Mouse (Mus musculus): ENCODE measurements around the gene Efs.
"Not testable (repeated sequence)": the region's sequence is repeated elsewhere in the genome, so short reads cannot be mapped to it uniquely, and the experiment has no call there.

Gene Efs

DNA sequence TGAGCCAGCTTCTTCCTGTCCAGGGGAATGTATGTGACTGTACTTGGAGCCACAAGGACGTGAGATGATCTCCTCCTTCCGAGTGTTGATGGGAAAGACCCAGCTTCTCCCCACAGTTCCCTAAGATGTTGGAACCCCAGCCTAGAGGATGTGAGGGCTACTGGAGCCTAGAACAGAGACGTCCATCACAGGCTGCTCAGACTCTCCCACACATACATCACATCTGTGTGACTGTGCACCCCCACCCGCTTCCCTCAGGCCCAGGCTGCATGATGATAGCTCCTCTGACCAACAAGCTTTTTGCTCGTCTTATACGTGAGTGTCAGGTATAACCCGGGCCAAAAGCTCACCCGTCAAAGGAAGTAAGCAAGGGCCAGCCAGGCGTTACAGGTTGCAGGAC, 22.9 kb upstream of the Efs start:
- no peak for DNase-seq (ENCODE audit: low spot score)

DNA sequence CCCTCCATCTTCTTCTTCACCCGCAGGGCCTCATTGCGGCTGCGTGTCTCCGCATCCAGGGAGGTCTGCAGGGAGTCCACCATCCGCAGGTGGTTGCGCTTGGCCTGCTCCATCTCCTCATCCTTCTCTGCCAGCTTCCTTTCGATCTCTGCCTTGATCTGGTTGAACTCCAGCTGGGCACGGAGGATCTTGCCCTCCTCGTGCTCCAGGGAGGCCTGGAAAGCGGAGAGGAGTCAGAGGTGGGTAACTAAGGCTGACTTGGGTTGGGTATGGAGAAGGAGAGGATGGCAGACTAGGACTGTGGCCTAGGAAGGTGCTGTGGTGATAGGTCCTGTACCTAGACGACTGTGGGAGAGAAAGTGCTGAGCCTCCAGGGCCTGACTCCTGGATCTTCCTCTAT, 21.1 kb upstream of the Efs start:
- DNase-seq (ENCODE audit: low spot score) = not testable (repeated sequence)

- no peak for DNase-seq (ENCODE audit: low spot score)
Measured at GRCm38 (mm10) chr14:54945975-54946704, 20.2 kb upstream of the Efs start.

GRCm38 (mm10) chr14:54944939-54945338, 19.0 kb upstream of the Efs start:
- no peak for DNase-seq (ENCODE audit: low spot score)

DNA sequence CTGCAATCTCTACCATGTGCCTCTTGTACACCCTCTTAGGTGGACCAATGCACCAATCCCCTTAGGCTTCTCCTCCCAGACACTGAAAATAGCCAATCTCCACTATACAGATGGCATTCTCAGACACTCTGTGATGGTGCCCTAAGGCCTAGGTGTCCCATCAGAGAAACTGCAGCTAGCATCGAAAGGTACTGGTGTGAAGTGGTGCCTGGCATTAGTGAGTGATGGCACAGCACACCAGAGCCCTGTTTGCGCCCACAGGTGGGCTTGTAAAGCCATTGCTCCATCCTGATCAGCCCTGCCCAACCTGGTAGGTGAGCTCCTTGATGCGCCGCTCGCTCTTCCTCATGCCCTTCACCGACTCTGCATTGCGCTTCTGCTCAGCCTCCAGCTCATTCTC, 18.0 kb upstream of the Efs start:
- no peak for DNase-seq (ENCODE audit: low spot score)

- DNase-seq (ENCODE audit: low spot score) = no peak
Measured at GRCm38 (mm10) chr14:54942479-54942878, 16.6 kb upstream of the Efs start.

DNA sequence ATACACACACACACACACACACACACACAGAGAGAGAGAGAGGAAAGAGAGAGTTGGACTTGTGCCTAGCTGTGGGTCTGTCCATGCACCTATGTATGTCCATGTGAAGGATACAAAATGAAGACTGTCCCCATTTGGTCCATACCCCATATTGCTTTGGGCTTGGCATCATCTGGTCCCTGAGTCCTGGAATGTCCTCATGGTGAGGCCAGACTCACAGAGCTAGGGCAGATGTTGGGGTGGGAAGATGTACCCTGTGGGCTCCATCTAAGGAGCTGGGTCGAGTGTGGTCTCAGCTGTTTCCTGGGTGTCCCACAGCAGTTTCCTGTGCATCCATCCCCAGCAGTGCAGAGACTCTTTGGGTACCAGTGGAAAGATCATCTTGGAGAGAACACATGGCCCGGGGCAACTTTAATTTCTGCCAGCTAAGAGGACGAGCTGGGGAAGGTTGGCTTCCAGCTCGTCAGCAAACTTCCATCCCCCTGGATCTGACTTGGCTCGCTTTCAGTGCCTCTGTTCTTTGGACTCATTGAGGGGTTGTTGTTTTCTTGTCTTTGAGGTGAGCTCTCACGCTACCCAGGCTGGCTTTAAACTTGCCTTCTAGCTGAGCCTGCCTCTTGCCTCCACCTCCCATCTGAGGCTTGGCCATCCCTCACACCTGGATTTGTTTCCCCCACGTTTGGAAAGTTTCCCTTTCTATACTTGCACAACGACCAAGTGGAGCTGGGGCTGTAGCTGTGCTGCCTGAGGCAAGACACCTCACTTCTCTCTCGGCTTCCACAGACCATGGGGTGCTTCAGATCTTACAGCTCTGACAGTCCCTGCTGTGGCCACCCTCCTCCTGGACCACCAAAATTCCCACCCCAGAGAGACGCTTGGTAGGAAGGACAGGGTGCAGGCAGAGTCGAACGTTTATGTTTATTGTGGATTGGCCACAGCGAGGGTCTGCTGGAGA, 15.4 kb upstream of the Efs start:
- no peak for DNase-seq (ENCODE audit: low spot score)

DNA sequence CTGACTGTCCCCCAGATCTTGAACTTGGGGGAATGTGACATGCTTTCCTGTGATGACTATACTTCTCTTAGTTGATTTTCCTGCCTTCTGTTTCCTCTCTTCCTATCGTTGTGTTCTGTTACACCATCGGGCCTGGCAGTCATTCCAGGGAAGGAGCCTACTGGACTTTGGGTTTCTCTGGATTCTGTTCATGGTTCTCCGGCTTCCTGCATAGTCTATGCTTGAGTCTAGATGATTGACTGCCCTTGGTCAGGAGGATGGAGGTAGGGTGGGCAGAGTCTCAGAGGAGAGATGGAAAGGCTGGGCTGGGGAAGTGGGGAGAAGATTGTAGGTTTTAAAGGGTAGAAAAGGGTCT, 14.2 kb upstream of the Efs start:
- DNase-seq (ENCODE audit: low spot score) = no peak

DNA sequence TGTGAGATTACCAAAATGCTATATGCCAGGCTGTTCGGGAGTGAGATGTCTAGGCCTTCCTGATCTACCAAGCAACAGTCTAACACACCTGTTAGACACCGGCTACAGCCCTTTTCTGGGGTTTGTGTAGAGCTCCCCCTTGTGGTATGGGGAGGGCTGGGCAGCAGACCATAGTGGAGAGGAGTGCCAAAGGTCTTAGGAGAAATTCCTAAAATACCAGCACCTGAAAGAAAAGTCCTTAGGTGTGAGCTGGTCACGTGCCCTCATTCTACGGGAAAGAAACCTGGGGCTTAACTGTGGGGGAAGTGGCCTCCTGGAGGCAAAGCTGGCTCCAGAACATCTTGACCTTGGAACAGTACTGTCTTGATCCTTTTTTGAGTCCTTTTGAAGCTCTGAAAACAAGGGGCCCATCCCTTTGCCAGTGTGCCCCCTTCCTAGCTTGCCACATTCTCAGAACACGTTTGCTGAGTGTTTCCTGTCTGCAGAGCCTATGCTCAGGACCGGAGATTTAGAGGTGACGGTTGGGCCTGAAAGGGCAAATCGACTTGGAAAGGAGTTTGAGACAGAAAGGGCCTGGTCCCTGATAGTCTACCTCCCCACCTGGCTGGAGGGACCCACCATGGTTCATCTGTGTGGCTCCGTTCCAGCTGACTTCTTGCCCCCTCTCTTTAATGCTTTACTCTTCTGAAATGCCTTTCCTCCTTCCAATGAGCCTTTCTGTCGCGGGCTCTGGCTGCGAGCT, 13.7 kb upstream of the Efs start:
- DNase-seq (ENCODE audit: low spot score) = peak; percentile 80

- no peak for DNase-seq (ENCODE audit: low spot score)
Measured at GRCm38 (mm10) chr14:54938431-54939219, 12.7 kb upstream of the Efs start.

GRCm38 (mm10) chr14:54937361-54938182, 11.6 kb upstream of the Efs start:
- DNase-seq (ENCODE audit: low spot score) = no peak

DNA sequence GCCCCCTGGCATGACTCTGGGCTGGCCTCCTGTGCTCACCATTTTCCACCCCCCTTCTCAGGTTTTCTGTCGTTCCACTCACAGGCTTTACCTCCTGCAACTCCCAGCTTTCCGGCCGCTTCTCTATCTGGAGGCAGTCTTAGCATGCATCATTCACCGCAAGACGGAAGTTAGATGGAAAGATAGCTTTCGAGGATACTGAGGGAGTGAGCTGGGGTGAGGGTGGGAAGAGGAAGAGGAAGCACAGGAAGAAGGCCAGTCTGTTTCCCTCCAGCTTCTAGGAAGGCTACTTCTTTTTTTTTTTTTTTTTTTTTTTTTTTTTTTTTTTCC, 10.9 kb upstream of the Efs start:
- DNase-seq (ENCODE audit: low spot score) = no peak

DNA sequence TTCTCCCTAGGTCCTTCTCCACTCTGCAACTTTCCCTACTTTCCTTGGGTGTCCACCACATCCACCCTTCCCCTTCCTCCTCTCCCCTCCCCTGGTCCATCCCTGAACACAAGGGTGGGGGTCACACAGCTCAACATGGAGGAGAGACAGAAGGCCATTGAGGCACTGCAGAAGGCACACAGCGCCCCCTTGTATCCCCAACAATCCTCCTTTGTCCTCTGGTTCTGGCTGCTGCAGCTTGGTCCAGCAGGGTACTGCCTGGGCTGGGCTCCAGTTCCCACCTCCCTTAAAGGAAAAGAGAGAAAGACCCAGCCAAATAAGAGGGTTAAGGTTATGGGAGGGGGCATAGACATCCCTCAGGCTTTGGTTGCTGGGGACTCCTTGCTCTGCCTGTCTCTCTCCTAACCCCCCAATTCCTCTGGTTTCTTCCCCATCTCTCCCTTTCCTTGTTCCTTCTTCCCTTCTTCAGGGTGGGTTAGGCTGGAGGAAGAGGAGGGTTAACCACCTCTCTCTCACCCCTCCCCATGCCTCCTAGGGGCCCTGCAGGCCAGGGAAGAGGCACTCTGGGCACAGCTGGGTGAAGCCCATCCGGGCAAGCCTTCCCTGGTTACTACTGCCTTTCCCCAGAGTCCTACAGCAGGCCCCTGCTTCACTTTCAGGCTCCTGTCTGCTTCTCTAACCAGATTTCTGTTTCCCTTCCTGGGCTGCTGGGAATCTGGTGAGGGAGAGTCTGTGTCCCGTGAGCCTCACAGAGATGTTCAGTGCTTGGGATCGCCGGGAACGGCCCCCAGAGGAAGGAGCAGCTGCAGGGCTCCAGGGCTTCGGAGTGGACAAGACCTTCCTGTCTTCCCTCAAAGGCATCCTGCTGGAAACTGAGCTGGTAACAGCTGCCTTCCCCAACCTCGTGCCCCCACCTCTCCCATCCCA, 10.2 kb upstream of the Efs start, which contains the start of gene Cmtm5:
Gene Cmtm5, plus strand, starts transcription at position 358 of the 927 bp plus-strand sequence.
- DNase-seq (ENCODE audit: low spot score) = peak; percentile 18

GRCm38 (mm10) chr14:54932645-54933150, 6.8 kb upstream of the Efs start, which contains the start of gene Il25:
Il25 (plus strand) TSS chr14:54932695.
- DNase-seq (ENCODE audit: low spot score) = no peak

DNA sequence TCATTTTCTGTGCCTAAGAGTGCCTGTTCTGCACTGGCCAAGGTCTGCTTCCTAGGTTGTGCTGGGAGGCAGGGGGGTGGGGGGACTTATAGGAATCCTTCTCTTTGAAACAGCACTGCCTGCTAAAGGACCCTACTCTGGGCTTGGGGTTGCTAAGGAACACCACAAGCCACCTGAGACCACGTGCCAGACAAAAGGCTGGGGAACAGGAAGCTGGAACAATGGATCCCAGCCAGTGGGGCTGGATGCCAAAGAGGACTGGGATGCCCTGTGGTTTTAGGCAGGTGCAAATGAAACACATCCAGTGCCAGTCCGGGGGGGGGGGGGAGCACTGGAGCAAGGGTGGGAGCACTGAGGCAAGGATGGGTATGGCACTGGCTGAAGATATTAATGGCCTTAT, 4.5 kb upstream of the Efs start:
- DNase-seq (ENCODE audit: low spot score) = no peak

GRCm38 (mm10) chr14:54929801-54930200, 3.9 kb upstream of the Efs start:
- no peak for DNase-seq (ENCODE audit: low spot score)

DNA sequence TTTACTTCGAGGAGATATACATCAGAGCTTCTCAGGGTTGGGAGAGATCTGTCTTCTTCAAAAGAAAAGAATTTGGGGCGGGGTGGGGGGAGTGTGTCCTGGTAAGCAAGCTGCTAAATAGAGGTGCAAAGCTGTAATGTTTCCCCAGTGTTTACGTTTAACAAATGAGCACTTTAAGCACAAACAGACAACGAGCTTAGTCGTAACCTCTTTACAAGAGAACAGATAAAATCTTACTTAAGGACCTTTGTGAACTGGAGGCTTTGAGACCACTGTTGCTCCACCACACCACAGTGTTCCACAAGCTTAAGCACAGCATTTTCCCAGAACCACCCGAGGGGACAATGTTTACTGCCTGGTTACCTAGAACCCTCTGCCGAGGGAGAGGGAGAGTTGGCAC, 1.4 kb upstream of the Efs start:
- DNase-seq (ENCODE audit: low spot score) = no peak

DNA sequence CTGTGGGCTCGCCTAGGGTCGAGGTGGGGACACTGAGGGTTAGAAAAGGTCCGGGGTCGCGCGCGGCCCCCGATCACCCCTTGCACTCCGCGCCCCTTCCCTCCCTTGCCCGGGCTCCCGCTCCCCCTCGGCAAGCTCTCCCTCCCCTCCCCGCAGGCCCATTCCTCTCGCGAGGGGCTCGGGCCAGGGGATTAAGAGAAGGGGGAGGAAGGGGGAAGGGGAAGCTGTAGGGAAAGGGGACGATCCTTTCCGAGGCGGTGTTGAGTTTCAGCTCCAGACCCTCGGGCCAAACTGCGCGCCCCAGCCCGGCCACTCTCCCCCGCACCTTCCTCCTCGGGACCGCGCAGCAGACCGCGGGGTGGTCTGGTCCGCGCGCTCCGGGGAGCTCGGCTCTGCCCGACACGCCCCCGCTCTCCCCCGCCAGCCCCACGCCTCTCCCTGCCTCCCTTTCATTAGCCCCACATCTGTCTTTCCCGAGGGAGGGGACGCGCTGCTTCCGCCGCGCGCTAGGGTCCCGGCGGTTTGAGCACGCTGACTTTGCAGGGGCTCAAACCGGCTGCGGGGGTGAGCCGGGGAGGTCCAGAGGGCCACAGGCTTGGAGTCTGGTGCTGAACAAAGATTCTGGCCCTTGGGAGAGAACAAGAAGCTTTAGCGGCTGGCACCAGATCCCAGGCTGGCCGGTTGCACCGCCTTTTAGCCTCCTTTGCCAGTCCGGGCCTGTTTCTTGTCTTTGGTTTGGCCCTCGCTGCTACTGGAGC, 654 bp upstream of the Efs start:
- peak; percentile 94 for DNase-seq (ENCODE audit: low spot score)

Data from embryo, embryonic 10.5 days (tissue).